Mouse (Mus musculus): ENCODE results near the gene Pard3.

Gene Pard3

GRCm38 (mm10) chr8:127570527-127570926, 506.8 kb downstream of the Pard3 start:
- no peak for DNase-seq

- DNase-seq: no peak
Measured at GRCm38 (mm10) chr8:127572493-127572892, 508.8 kb downstream of the Pard3 start.

- DNase-seq: no peak
Measured at GRCm38 (mm10) chr8:127576657-127577056, 513.0 kb downstream of the Pard3 start.

- no peak for DNase-seq
Measured at GRCm38 (mm10) chr8:127577656-127578055, 514.0 kb downstream of the Pard3 start.

- no peak for DNase-seq
Measured at GRCm38 (mm10) chr8:127579436-127579835, 515.7 kb downstream of the Pard3 start.

GRCm38 (mm10) chr8:127583429-127583828, 519.7 kb downstream of the Pard3 start:
- DNase-seq: no peak

GRCm38 (mm10) chr8:127585618-127586017, 521.9 kb downstream of the Pard3 start:
- DNase-seq: no peak

- no peak for DNase-seq
Measured at GRCm38 (mm10) chr8:127586681-127587080, 523.0 kb downstream of the Pard3 start.

- peak; percentile 9 for DNase-seq
Measured at GRCm38 (mm10) chr8:127588313-127588712, 524.6 kb downstream of the Pard3 start.

GRCm38 (mm10) chr8:127589291-127589690, 525.6 kb downstream of the Pard3 start:
- DNase-seq: no peak

- no peak for DNase-seq
Measured at GRCm38 (mm10) chr8:127590674-127591186, 527.0 kb downstream of the Pard3 start.

- DNase-seq: no peak
Measured at GRCm38 (mm10) chr8:127592648-127593574, 529.2 kb downstream of the Pard3 start.

- no peak for DNase-seq
Measured at GRCm38 (mm10) chr8:127600641-127601040, 536.9 kb downstream of the Pard3 start.

- peak; percentile 23 for DNase-seq
Measured at GRCm38 (mm10) chr8:127603062-127603461, 539.4 kb downstream of the Pard3 start.

GRCm38 (mm10) chr8:127608541-127609270, 545.0 kb downstream of the Pard3 start:
- DNase-seq: no peak

- DNase-seq: no peak
Measured at GRCm38 (mm10) chr8:127609316-127609715, 545.6 kb downstream of the Pard3 start.

GRCm38 (mm10) chr8:127614206-127614605, 550.5 kb downstream of the Pard3 start:
- DNase-seq: no peak

- DNase-seq: no peak
Measured at GRCm38 (mm10) chr8:127616681-127617080, 553.0 kb downstream of the Pard3 start.

- DNase-seq: no peak
Measured at GRCm38 (mm10) chr8:127622137-127622536, 558.4 kb downstream of the Pard3 start.

- no peak for DNase-seq
Measured at GRCm38 (mm10) chr8:127638232-127639087, 574.8 kb downstream of the Pard3 start.

GRCm38 (mm10) chr8:127639088-127639453, 575.4 kb downstream of the Pard3 start:
- no peak for DNase-seq

- no peak for DNase-seq
Measured at GRCm38 (mm10) chr8:127655559-127655958, 591.9 kb downstream of the Pard3 start.

All from cerebellum, adult 11 months (tissue).